Mouse (Mus musculus) midbrain, embryonic 16.5 days (tissue): ENCODE measurements around the gene Tet1. TPM values are rescaled to one million over a fixed set of nuclear protein-coding genes. Genes with fewer than 3 reads are reported as not detected.

Experiments
- ATAC-seq: fragments of 200-750 bp; cut with Nextera tagmentation; 2 replicates; pipeline ENCODE4 v1.8.0; 2017; ENCODE audit warnings: moderate TSS enrichment
- H3K27ac ChIP-seq: fragments of 300-500 bp; sonication (generic); 2 replicates; pipeline ENCODE4 v1.5.1; 2014; ENCODE audit warnings: mild to moderate bottlenecking, low read length, mixed read lengths
- H3K27me3 ChIP-seq: fragments of 300-500 bp; sonication (generic); 2 replicates; pipeline ENCODE4 v1.6.1; 2014; ENCODE audit warnings: low read depth, low read length, mixed read lengths; ENCODE audit not compliant: control insufficient read depth, insufficient read depth
- H3K36me3 ChIP-seq: fragments of 300-500 bp; sonication (generic); 2 replicates; pipeline ENCODE4 v1.6.1; 2014; ENCODE audit warnings: mild to moderate bottlenecking, low read length, moderate library complexity, mixed read lengths; ENCODE audit not compliant: control insufficient read depth, insufficient read depth
- H3K4me1 ChIP-seq: fragments of 300-500 bp; sonication (generic); 2 replicates; pipeline ENCODE4 v1.6.1; 2014; ENCODE audit warnings: mild to moderate bottlenecking, low read length, mixed read lengths; ENCODE audit not compliant: control insufficient read depth, insufficient read depth
- H3K4me2 ChIP-seq: fragments of 300-500 bp; sonication (generic); 2 replicates; pipeline ENCODE4 v1.6.1; 2014; ENCODE audit warnings: mild to moderate bottlenecking, low read length, mixed read lengths
- H3K4me3 ChIP-seq: fragments of 300-500 bp; sonication (generic); 2 replicates; pipeline ENCODE4 v1.5.1; 2014; ENCODE audit warnings: low read depth, mild to moderate bottlenecking, low read length, moderate library complexity, mixed read lengths
- H3K9ac ChIP-seq: fragments of 300-500 bp; sonication (generic); 2 replicates; pipeline ENCODE4 v1.6.1; 2014; ENCODE audit warnings: low read depth, low read length, mixed read lengths
- H3K9me3 ChIP-seq: fragments of 300-500 bp; sonication (generic); replicated peaks from 2 replicates; pipeline ENCODE4 v1.6.1; 2014; ENCODE audit warnings: mild to moderate bottlenecking, low read length, mixed read lengths; ENCODE audit not compliant: control insufficient read depth, poor library complexity, severe bottlenecking
- WGBS: fragments of 180-500 bp; shearing (Covaris S2); extraction: QIAGEN DNeasy Blood & Tissue Kit; methylation state at CpG from one replicate; pipeline ENCODE4 v1.1.7; 2014; 5-methylcytosine and 5-hydroxymethylcytosine counted together
- polyA plus RNA-seq: library from polyadenylated mRNA; unstranded; fragments of >200 nt; fragmentation: Nextera tagmentation; extraction: Ambion mirVana; gene quantifications from 2 replicates; pipeline ENCODE4 v1.2.1, GENCODE M21; 2015

Tet1 gene
- polyA plus RNA-seq, 1 experiment from 2014 or later: 42.4 TPM

DNA sequence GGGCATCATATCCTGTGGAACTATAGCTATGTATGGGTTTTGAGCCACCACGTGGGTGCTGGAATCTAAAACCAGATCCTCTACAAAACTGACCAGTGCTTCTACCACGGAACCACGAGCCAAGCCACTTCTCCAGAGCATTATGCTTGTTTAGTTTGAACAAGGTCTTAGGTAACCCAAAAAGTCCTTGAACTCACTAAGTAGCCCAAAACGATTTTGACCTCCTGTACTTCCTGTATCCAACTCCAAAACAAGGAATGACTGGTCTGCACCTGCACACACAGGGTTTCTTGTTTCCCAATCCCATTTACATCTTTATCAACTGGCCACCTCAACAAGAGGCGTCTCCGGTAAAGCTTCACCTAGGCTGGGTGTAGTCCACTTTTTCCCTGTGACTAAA lies 13.4 kb downstream of the Tet1 start:
- H3K4me3 ChIP-seq: no peak overlapping the region
- no peaks in the 10 kb centered on the region for H3K36me3 ChIP-seq
- H3K4me2 ChIP-seq: no peak overlapping the region
- no peak overlapping the region for H3K27ac ChIP-seq
- H3K9ac ChIP-seq: no peak overlapping the region
- WGBS: 81% methylated on average over 6 of the region's 6 CpGs
- ATAC-seq: no peak
- H3K27me3 ChIP-seq: no peaks in the 10 kb centered on the region
- no peaks in the 10 kb centered on the region for H3K4me1 ChIP-seq
- no peaks in the 10 kb centered on the region for H3K9me3 ChIP-seq

DNA sequence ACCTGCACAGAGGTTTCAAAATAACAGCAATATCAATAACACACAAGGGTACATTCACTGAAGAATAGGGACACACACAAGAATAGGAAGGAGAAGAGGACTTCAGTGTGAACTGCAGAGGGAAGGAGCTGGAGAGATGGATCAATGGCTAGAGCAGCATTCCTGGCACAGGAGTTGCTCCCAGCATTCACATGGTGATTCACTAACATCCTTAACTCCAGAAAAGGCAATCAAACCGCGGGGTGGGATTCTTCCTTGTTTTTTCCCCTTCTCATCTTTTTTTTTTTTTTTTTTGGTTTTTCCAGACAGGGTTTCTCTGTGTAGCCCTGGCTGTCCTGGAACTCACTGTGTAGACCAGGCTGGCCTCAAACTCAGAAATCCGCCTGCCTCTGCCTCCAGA lies 14.3 kb downstream of the Tet1 start:
- no peak overlapping the region for H3K27ac ChIP-seq
- H3K4me2 ChIP-seq: no peak overlapping the region
- H3K36me3 ChIP-seq: no peaks in the 10 kb centered on the region
- ATAC-seq: no peak
- H3K9me3 ChIP-seq: no peaks in the 10 kb centered on the region
- H3K9ac ChIP-seq: no peak overlapping the region
- 62% methylated on average over 3 of the region's 3 CpGs for WGBS
- H3K27me3 ChIP-seq: no peaks in the 10 kb centered on the region
- H3K4me3 ChIP-seq: no peak overlapping the region
- no peaks in the 10 kb centered on the region for H3K4me1 ChIP-seq

DNA sequence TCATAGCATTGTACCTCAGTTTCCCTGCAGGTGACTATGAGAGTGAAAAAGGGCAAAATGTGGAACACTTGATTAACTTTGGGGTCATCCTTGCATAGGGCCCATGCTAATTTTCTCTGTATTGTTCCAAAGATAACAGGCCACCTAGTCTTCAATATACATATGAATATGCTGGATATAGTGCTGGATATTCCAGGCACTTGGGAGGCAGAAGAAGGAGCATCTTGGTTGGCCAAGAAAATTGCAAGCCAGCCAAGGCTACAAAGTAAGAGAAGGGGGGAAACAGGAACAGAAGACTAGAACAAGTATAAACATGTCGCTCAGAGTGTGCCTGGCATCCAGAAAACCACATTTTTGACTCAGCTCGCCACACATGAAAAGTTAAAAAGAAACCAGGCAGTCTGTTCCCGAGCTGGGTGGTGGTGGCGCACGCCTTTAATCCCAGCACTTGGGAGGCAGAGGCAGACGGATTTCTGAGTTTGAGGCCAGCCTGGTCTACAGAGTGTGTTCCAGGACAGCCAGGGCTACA lies 15.4 kb downstream of the Tet1 start:
- no peak overlapping the region for H3K4me3 ChIP-seq
- H3K9me3 ChIP-seq: no peaks in the 10 kb centered on the region
- H3K4me2 ChIP-seq: no peak overlapping the region
- no peak overlapping the region for H3K27ac ChIP-seq
- H3K27me3 ChIP-seq: no peaks in the 10 kb centered on the region
- ATAC-seq: no peak
- H3K9ac ChIP-seq: no peak overlapping the region
- no peaks in the 10 kb centered on the region for H3K4me1 ChIP-seq
- no peaks in the 10 kb centered on the region for H3K36me3 ChIP-seq
- WGBS: 72% methylated on average over 6 of the region's 6 CpGs

DNA sequence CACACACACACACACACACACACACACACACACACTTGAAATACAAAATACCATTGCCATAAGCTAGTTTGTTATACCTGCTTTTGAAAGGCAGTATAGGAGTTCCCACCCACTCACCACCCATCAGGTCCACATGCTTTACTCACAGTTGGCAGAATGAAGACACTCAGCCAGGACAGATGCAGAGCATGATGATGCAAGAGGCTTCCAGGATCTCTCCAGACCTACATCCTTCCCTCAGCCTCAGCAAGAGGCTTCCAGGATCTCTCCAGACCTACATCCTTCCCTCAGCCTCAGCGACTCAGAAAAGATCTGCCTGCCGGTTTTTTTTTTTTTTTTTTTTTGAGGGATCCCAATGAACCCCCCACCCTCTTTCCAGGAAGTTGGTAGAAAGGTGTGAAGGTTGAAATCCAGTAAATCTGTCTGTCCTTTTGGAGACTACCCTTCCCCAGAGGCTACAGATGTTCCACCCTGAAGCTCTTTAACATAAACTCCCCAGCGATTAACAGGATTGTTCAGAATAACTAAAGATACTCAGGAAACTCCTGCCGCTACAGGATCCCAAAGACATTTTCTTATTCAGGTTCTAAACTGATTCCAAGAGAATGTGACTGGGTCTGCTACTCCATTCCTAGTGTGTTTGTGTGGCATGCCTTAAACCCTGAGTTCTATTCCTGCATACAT lies 16.1 kb downstream of the Tet1 start:
- no peaks in the 10 kb centered on the region for H3K27me3 ChIP-seq
- no peaks in the 10 kb centered on the region for H3K9me3 ChIP-seq
- no peaks in the 10 kb centered on the region for H3K36me3 ChIP-seq
- 20% methylated on average over 4 of the region's 4 CpGs for WGBS
- no peak overlapping the region for H3K4me2 ChIP-seq
- H3K4me3 ChIP-seq: no peak overlapping the region
- H3K4me1 ChIP-seq: no peaks in the 10 kb centered on the region
- no peak overlapping the region for H3K27ac ChIP-seq
- no peak for ATAC-seq
- H3K9ac ChIP-seq: no peak overlapping the region

DNA sequence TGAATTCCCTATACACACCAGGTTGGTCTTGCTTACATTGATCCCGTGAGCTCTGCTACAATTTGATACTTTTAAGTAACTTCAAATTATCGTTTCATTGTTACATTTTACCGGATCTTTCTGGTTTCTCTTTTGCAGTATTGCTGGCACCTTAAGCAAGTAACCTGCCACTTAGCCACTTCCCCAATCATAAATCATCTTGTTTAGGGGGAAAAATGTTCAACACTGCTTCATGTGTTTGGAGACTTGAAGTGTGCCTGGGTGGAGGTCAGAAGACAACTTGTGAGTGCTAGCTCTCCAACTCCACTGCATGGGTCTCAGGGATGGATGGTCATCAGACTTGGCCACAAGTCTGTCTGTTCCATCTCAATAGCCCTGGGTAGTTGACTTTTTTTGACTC lies 17.8 kb downstream of the Tet1 start:
- 89% methylated on average over 3 of the region's 3 CpGs for WGBS
- 0 out of 2 replicates have a peak, but pooled peaks cover 3% of the 10 kb centered on the region for H3K27me3 ChIP-seq

DNA sequence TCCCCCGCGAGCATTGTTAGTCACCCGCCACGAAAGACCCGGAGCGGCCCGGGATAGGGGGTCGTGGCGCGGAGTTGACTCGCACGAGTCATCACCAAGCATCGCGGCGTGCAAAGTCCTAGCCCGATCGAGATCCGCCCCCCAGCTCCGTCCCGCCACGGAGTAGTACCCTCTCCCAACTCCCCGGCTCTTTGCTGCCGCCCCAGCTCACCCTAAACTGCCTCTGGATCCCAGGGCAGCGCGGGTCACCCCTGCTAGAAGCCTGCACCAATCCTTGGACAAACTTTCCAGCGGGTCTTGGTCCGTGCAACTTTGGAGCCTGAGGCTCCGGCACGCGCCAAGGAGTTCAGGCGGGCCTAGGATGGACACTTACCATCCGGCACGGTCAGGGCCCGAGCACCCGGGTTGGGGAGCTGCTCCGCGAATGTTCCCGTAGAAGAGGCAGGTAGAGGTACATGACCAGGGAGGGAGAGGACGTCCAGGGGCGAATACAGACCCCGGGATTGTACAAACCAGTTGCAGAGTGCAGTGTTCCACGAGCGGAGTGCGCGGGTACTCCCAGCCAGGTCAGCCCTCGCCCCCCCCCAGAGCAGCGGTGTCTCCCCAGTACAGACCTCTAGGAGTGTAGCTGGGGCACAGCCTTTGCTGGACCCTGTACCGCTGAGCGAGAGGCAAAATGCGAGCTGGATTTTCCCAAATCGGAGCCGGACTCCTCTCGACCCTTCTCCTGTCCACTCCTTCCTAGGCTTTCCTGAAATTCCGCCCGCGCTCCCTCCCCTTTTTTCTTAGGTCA lies 21.8 kb downstream of the Tet1 start:
- Histone ChIP-seq H3K9ac (peak overlapping the region; percentile 64), H3K4me1 (peaks cover 21% of the 10 kb centered on the region), H3K27me3 (peaks cover 6% of the 10 kb centered on the region; the same call in 1 of the 2 replicates), H3K36me3 (no peaks in the 10 kb centered on the region), H3K9me3 (no peaks in the 10 kb centered on the region), H3K4me3 (peak overlapping the region; percentile 45), H3K27ac (no peak overlapping the region), H3K4me2 (peak overlapping the region; percentile 95)
- ATAC-seq: peak; percentile 76
- WGBS: under 1% methylated on average over 55 of the region's 56 CpGs

More for the DNA sequence above, 17.8 kb downstream of the Tet1 start:
- Histone ChIP-seq H3K36me3 (no peaks in the 10 kb centered on the region), H3K4me2 (no peak overlapping the region), H3K4me1 (peaks cover 14% of the 10 kb centered on the region), H3K9me3 (no peaks in the 10 kb centered on the region), H3K27ac (no peak overlapping the region), H3K9ac (no peak overlapping the region), H3K4me3 (no peak overlapping the region)
- ATAC-seq: no peak

DNA sequence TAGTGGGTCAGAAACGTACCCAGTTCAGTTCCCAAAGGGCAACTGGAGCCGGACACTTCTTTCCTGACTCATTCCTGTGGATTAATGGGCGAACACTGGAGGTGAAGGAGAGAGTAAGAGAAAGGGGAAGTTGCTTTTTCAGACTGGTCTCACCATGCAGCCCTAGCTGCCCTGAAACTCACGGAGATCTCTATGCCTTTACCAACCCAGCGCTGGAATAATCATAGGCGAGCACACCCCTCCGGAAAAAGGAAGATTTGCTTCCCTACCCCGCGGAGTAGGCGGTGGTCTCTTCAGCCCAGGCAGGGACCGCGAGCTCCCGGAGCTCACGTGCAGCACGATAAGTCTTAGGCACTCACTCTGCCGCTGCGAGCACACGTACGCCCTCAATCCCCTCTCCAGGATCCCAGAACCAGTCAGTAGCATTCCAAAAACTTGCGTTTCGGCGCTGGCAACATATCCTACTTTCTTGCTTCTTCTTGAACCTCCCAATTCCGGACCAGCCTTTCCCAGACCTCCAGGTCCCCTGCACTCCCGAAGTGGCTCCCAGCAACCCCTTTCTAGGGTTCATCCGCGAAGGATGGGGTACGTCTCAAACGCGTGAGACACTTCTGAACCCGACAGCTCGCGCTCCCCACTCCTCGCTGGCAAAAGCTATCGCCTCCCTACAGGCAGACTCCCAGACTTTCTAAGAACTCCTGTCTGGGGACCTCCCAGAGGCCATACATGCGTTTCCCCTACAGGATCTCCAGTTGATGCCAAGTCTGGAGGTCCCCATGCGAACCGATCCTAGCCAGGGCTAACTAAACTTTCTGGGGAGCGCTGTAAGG lies 22.6 kb downstream of the Tet1 start:
- no peaks in the 10 kb centered on the region for H3K9me3 ChIP-seq
- H3K4me2 ChIP-seq: peak overlapping the region; percentile 95
- peak; percentile 51; the same call in 1 of the 2 replicates for ATAC-seq

DNA sequence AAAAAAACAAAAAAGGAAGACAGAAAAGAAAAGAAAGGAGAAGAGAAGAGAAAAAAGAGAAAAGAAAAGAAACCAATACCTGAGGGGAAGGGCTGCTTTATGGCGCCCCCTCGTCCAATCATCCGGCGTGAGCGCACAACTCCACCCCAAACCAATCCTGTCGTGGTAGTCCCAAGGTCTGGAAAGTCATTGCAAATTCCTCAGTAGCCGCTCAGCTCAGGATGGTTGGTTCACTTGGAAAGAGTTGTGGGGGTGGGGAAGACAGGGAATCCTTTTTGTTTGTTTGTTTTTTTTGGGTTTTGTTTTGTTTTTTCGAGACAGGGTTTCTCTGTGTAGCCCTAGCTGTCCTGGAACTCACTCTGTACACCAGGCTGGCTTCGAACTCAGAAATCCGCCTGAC lies 23.3 kb downstream of the Tet1 start:
- H3K4me3 ChIP-seq: no peak overlapping the region
- no peaks in the 10 kb centered on the region for H3K36me3 ChIP-seq
- peak overlapping the region; percentile 95 for H3K4me2 ChIP-seq
- no peak overlapping the region for H3K9ac ChIP-seq
- H3K27me3 ChIP-seq: peaks cover 6% of the 10 kb centered on the region; the same call in 1 of the 2 replicates
- no peaks in the 10 kb centered on the region for H3K9me3 ChIP-seq
- H3K27ac ChIP-seq: no peak overlapping the region
- ATAC-seq: no peak
- H3K4me1 ChIP-seq: peaks cover 21% of the 10 kb centered on the region
- 41% methylated on average over 10 of the region's 10 CpGs for WGBS

More for the DNA sequence above, 22.6 kb downstream of the Tet1 start:
- WGBS: under 1% methylated on average over 38 of the region's 38 CpGs
- peak overlapping the region; percentile 45 for H3K4me3 ChIP-seq
- H3K36me3 ChIP-seq: no peaks in the 10 kb centered on the region
- H3K27ac ChIP-seq: no peak overlapping the region
- peak overlapping the region; percentile 64 for H3K9ac ChIP-seq
- H3K27me3 ChIP-seq: peaks cover 6% of the 10 kb centered on the region; the same call in 1 of the 2 replicates
- H3K4me1 ChIP-seq: peaks cover 21% of the 10 kb centered on the region
